Mouse (Mus musculus) activated CD4-positive, CD25-positive, alpha-beta regulatory T cell, adult 9 weeks (primary cell): Measurements from ENCODE around the gene Lpin1. TPM values are rescaled to one million over a fixed set of nuclear protein-coding genes. Genes with fewer than 3 reads are reported as not detected.

Experiments
- polyA plus RNA-seq: library from polyadenylated mRNA; unstranded; fragments of 100-300 nt; shearing (Covaris generic); gene quantifications from one replicate; pipeline ENCODE4 v1.2.1, GENCODE M21; 2017

Lpin1 gene
- 28.1 TPM for polyA plus RNA-seq

DNA sequence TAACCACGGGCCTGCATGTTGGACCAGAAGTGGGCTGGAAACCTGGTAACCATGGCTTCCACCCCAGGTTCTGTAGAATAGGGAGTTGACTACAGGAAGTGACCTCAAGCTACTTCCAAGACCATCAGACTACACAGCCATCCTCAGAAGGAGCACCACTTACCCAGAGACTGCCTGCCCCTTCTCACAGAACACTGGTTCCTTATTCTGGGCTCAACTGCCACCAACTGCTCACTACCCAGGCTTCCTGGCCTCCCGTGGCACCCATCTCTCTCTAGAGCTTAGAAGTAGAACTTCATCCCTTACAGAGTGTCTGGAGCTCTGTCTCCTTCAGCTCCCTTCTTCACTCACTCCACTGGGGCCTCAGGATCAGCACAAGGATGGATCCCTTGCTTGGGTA, at the start of gene Lpin1:
Gene Lpin1, minus strand, starts transcription at position 31 of the 400 bp plus-strand sequence.

DNA sequence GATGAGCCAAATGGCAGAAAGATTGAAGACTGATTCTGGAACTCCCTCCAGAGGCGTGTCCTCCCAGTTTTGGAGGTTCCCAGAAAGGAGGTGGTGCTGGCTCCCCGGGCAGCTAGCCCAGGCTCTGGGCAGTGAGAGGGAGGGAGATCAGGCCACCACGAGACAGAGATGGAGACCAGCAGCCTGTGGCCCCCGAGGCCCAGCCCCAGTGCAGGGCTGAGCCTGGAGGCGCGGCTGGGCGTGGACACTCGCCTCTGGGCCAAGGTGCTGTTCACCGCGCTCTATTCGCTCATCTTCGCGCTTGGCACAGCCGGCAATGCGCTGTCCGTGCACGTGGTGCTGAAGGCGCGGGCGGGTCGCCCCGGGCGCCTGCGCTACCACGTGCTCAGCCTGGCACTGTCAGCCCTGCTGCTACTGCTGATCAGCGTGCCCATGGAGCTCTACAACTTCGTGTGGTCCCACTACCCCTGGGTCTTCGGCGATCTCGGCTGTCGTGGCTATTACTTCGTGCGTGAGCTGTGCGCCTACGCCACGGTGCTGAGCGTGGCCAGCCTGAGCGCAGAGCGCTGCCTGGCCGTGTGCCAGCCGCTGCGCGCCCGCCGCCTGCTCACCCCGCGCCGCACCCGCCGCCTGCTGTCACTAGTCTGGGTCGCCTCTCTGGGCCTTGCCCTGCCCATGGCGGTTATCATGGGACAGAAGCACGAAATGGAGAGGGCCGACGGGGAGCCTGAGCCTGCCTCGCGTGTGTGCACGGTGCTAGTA, 42.7 kb upstream of the Lpin1 start, which contains the start of gene Ntsr2:
Gene Ntsr2, plus strand, starts transcription at position 51 of the 762 bp plus-strand sequence.

Other genes starting within 250 kb of the Lpin1 start
- gene Ntsr2, start 42.4 kb upstream of the Lpin1 start, polyA plus RNA-seq = not detected
- not detected for gene Greb1, start 189.9 kb upstream of the Lpin1 start, polyA plus RNA-seq
- gene E2f6, start 200.0 kb upstream of the Lpin1 start, polyA plus RNA-seq = 4.0 TPM